Mouse (Mus musculus) R1 (cell line): ENCODE results near the gene Trove2.
"Not testable (repeated sequence)": the region's sequence is repeated elsewhere in the genome, so short reads cannot be mapped to it uniquely, and the experiment has no call there.

Experiments used
- DNase-seq: peaks from one replicate; pipeline ENCODE4 v3.0.0-alpha.2; 2018; ENCODE audit warnings: low read depth, low spot score

Gene Trove2

DNA sequence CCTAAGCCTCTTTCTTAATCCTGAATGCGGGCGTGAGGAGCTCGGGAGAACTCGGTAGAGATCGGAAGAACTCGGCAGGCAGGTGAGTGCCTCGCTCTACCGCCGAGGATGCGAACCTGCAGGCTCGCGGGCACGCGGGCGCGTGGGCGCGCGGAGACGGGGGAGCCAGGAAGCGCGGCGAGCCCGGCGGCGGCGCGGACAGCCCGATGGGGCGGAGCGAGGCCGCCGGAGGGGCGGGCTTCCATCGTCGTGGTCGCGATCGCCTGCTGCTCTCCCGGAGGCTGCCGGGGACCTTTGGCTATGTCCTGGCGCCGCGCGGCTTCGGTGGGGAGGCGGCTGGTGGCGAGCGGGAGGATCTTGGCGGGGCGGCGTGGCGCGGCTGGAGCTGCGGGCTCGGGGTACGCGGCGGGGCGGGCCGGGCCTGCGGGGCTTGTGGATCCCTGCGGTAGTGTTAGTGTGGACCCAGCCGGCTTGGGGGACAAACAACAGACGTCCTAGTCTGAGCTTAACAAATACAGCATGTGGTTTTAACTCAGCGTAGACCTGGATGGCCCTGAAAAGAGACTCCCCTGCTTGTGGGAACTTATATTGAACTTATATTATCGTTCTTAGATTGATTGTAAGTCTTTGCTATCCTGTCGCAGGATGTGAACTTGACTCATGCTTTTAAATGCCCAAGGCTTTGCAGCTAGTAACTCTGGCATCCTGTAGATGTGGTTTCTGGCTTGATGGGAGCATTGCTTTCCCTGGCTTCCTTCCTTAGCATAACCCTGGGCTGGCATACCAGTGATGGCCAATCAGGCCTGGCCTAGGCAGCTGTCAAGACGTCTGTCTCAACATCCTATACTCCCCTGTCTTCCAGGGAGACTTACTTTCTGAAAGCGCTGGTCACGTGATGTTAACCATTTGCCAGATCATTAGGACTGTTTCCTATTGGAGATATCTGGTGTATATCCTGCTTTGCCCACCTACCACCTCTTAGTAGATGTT lies 37.2 kb downstream of the Trove2 start:
- peak; percentile 87 for DNase-seq

DNA sequence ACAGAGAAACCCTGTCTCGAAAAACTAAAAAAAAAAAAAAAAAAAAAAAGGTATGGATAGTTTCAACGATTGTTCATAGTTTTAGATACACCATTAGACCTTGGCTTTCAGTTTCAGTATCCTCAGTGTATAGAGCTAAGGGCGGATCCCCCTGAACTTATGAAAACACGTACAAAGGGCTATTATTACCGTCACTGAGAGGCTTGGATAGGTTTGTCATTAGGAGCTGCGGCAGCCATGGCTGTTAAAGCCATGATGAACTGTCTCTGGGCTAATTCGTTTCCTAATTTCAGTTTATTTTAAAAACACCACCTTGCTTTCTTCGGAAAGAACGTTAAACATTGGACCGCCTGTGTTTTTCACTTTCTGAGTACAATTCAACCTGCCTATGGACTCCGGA lies 38.1 kb downstream of the Trove2 start:
- peak; percentile 16 for DNase-seq

DNA sequence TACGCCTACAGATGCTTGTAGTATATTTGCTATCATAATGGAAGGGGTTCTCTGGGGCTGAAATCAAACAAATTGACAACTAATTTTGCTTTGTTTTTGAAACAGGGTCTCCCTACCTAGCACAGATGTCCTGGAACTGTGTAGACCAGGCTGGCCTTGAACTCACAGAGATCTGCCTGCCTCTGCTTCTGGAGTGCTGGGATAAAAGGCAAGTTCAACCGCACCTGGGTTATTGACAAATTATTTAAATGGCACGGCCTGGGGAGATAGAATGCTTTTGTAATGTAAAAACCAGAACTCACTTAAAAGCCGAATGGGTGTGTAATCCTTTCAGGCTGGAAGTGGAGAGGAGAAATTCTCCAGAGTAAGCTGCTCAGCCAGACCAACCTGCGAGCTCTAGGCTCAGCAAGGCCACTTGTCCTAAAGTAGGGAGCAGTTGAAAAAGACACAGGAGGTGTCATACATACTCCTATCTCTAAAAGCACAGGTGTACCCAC lies 42.9 kb downstream of the Trove2 start:
- peak; percentile 91 for DNase-seq

DNA sequence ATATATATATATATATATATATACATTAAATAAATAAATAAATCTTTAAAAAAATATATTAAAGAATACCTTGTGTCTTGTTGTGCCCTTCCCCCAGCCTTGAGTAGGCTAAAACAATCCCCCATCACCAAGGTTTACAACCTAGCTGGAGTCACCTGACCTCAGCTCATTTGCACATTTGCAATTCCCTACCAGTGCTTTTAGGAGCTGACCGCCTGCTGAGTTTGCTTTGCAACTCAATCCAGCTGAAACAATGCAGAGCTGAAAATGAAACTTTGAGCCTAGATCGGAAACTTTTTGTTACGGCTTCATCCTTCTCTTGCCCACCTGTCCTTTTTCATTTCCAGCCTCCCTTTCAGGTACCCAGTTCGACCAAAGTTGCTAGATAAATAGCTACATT lies 45.2 kb downstream of the Trove2 start:
- DNase-seq: peak; percentile 96

DNA sequence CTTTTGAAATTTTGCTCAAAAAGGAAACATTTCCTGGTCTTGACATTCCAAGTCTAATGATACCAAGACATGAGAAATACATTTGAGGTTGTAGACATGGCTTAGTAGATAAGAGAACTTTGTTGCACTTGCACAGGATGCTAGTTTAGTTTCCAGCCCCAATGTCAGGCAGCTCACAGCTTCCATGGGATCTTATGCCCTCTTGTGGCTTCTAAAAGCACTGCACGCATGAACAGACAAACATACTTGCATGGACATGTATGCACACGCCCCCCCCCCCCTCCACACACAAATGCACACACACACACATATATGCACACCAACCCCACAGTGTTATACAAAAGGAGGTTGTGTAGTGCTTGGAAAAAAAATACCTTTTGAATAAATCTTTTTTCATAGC lies 46.0 kb downstream of the Trove2 start:
- DNase-seq: peak; percentile 89

DNA sequence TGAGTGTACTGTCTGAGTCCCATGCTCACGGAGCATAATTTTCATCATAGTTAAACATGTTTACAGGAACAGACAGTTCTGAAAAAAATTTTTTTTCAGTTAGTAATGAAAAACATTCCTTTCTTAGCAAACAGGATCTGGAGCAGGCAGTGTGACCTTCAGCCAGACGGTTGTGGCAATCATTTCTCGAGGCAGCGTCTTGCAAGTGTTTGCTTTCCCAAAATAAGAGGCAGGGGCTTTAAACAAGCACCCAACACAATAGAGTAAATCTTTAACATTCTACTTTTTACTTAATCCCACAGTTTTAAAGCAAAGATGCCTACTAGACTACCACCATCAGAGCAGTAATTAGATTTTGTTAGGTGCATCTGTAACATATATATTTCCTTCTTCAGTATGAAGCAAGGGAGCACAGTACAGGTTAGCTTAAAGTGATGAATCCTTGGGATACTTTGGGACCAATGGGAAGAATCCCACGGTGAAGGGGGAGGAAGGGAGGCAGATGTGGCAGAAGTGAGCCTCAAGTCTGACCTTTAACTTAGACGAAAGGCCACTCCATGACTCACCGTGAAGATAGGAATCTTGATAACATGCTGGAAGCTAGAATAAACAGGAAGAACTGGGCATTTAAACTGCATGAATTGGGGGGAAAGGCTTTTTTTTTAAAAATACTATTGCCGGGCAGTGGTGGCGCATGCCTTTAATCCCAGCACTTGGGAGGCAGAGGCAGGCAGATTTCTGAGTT lies 49.0 kb downstream of the Trove2 start:
- DNase-seq: no peak

DNA sequence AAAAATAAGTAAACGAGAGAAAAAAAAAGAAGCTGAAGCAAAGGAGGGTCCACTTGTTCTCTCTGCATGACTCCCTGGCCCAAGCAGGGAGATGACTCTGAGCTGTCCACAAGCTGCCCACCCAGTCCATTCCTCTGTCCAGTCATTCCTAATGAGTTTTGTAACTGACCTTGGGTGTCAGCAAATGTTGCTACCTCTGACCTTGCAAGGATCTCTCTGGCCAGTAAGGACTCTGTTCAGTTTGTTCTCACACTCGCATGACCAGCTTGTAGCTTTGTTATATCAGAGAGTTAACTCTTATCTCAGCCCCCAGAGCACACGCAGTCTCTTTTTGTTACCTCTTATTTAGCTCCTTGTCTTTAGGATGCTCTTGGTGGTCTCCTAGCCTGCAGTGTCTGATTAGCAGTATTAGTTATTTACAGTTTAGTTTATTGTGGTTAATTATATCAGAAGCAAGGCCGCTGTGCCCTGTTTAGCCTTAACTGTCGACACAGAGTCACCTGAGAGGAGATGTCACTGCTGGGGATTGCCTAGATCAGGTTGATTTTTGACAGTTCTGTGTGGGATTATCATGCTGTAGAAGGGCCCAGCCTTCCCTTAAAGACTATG lies 52.3 kb downstream of the Trove2 start:
- DNase-seq: no peak

DNA sequence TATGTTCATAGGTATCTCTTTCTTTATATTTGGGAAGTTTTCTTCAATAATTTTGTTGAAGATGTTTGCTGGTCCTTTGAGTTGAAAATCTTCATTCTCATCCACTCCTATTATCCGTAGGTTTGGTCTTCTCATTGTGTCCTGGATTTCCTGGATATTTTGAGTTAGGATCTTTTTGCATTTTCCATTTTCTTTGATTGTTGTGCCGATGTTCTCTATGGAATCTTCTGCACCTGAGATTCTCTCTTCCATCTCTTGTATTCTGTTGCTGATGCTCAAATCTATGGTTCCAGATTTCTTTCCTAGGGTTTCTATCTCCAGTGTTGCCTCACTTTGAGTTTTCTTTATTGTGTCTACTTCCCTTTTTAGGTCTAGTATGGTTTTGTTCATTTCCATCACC lies 60.8 kb downstream of the Trove2 start, which contains the start of gene Glrx2:
Glrx2 (plus strand) TSS at position 301 of the 400 bp plus-strand sequence.
- DNase-seq: not testable (repeated sequence)

DNA sequence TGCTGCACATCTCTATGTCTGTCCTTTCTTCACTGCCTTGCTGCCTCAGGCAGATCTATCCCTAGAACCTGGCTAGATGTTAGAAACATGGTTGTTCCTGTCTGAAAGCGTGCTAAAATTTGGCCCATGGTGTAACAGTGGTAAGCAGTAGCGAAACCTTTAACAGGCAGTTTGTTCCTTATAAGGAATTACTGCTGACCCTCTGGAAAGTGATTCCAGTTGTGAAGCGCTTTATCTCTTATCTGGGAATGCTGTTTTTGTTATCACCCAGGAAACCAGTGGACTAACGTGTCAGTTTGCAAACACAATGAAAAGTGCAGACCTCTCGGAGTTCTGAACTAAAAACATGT lies 66.3 kb downstream of the Trove2 start:
- DNase-seq: no peak

DNA sequence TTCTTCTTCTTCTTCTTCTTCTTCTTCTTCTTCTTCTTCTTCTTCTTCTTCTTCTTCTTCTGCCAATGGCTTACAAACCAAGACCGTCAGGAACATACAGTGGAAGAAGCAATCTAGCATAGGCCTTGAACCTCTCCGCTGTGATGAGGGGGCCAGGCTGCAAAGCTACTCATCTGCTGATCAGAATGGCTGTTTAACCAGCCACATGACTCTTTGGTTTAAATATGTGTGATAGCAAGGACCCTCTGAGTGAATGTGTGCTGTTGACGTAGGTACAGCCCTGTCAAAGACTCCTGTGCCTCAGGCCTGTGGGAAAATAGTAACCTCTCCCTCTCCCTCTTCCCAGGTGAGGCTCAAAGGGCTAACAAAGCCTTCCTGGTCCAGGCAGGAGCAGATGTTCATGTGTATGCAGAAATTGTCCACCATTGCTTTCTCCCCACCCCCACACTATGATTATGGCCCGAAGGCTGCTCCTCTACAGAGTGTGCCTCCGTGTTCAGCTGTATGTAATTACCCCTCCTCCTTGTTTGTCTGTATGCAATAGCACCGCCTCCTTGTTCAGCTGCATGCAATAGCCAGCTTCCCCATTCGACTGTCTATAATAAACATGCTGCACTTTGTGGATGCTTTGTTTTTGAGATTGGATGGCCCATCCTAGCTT lies 66.8 kb downstream of the Trove2 start:
- DNase-seq: no peak

DNA sequence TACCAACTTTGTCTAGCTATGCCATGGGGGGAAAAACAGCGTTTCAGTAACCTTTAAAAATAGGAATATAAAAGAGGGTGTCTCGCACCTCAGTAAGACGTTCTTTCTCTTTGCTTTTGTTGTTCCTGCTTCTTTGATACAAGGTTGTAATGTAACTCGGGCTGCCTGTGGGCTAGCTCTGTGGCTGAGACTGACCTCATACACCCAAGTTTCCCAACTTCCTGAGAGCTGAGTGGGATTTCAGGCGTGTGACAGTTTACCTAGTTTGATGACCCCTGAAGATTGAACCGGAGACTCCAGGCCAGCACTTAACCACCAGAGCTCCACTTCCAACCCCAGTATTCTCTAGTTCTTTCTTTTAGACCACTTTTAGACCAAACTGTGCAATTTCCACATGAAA lies 68.5 kb downstream of the Trove2 start:
- no peak for DNase-seq

DNA sequence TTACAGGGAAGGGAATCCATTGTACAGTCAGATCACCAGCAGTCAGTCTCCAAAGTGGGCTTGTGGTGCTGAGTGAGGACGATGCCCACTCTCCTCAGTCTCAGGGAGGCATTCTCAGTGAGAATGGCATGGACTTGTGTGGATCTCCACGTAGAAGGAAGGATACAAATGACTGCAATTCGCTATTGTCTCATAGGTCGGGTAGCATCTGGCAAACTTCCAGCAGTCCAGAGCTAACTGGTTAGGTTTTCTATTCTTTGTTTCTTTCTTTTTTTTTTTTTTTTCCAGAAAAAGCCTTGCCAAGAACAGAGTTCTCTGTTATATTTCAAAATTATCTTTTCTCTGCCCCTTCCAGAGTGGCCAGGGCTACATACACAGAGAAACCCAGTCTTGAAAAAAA lies 69.9 kb downstream of the Trove2 start:
- DNase-seq: no peak

DNA sequence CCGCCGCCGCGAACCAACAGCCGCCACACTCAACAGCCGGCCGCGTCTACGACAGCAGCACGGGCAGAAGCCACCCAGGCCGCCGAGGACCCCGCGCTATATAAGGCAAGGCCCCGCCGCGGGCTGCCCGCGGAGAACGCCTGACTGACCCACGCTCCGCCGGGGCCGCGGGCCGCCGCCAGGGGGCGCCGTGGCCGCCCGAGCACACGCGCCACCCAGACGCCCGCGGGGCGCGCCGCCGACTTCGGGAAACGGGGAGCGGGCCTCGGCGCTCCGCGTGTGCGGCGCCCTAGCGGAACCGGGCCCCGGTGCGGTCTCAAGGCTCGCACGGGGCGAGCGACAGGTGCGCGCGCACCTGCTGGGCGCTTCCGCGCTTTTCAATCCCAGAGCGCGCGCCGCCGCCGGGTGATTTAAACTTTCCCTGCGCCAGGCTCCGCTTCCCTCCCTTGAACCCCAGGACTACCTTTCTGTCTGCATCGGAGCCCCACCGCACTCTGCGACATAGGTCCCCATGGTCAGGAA lies 74.1 kb downstream of the Trove2 start, which contains the start of gene Cdc73:
Cdc73 (minus strand) TSS at position 153 of the 522 bp plus-strand sequence.
- DNase-seq: peak; percentile 82

DNA sequence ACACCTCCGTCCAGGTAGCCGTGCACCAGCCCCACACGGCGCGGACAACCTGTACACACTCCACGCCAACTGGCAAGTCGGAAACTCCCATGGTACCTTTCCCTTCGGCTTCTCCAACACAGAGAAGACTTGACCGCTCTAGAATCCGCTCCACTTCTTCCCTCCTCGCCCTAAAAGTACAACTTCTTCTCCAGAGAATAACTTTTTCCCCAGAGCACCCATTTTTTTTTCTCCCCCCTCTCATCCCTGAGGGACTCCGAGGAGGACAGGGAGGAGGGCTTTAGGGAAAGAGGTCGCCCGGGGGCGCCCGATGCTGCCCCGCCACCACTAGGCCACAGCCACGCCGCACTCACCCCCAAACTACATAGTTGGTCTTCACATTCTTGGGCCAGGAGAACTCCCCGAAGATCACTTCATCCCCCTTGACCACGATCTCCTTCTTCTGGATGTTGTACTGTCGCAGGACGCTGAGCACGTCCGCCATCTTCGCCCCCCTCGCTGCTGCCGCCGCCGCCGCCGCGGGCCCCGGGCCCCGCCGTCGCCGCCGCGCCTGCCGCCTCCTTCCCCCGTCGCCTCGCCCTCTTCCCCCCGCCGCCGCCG lies 74.6 kb downstream of the Trove2 start:
- DNase-seq: peak; percentile 67

DNA sequence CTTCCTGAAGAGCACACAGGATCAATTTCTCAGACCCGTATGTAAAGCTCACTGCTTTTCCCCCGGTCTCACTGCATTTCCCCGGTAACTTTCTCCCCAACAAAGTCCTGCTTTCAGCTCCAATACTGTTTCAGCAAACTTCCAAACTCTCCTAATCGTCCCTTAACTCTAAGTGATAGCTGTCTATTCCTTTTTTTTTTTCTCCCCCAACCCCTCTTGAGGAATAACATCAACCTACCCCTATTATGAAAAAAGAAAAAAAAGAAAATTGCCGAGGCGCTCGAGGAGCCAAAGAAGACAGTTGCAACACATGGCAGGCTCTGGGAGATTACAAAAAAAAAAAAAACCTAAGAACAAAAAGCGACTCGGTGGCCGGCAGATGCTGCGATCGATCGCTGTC lies 75.1 kb downstream of the Trove2 start:
- DNase-seq: peak; percentile 13
